Mouse (Mus musculus) stomach, postnatal 0 days (tissue): ENCODE measurements around the gene Haus2. TPM values are rescaled to one million over a fixed set of nuclear protein-coding genes. Genes with fewer than 3 reads are reported as not detected.
A peak's percentile ranks its signal among the peaks of the same experiment; 100 is the strongest.

Experiments
- ATAC-seq: fragments of 200-750 bp; cut with Nextera tagmentation; 2 replicates; pipeline ENCODE4 v1.8.0; 2017; ENCODE audit not compliant: low FRiP score, low TSS enrichment
- DNase-seq: peaks from one replicate; pipeline ENCODE4 v3.0.0-alpha.2; 2016; ENCODE audit warnings: low spot score
- H3K27ac ChIP-seq: fragments of 300-500 bp; sonication (generic); replicated peaks from 2 replicates; pipeline ENCODE4 v1.5.1; 2014; ENCODE audit warnings: mild to moderate bottlenecking, control low read depth
- H3K27me3 ChIP-seq: fragments of 300-500 bp; sonication (generic); 2 replicates; pipeline ENCODE4 v1.6.1; 2014; ENCODE audit warnings: low read length; ENCODE audit not compliant: control insufficient read depth, insufficient read depth
- H3K36me3 ChIP-seq: fragments of 300-500 bp; sonication (generic); 2 replicates; pipeline ENCODE4 v1.6.1; 2014; ENCODE audit warnings: low read length, mixed read lengths; ENCODE audit not compliant: control insufficient read depth, insufficient read depth
- H3K4me1 ChIP-seq: fragments of 300-500 bp; sonication (generic); replicated peaks from 2 replicates; pipeline ENCODE4 v1.6.1; 2014; ENCODE audit warnings: antibody characterized with exemption; ENCODE audit not compliant: control insufficient read depth, insufficient read depth
- H3K4me2 ChIP-seq: fragments of 300-500 bp; sonication (generic); replicated peaks from 2 replicates; pipeline ENCODE4 v1.6.1; 2014; ENCODE audit warnings: low read depth, mild to moderate bottlenecking, control low read depth, moderate library complexity
- H3K4me3 ChIP-seq: fragments of 300-500 bp; sonication (generic); 2 replicates; pipeline ENCODE4 v1.5.1; 2014; ENCODE audit warnings: low read depth, low read length, control low read depth
- H3K9ac ChIP-seq: fragments of 300-500 bp; sonication (generic); 2 replicates; pipeline ENCODE4 v1.6.1; 2014; ENCODE audit warnings: mild to moderate bottlenecking, low read length, control low read depth, mixed read lengths
- H3K9me3 ChIP-seq: fragments of 300-500 bp; sonication (generic); 2 replicates; pipeline ENCODE4 v1.6.1; 2016; ENCODE audit warnings: low read length; ENCODE audit not compliant: control insufficient read depth
- CTCF ChIP-seq: IDR thresholded peaks from 2 replicates; pipeline ENCODE4 v1.5.1; 2016; ENCODE audit warnings: antibody characterized with exemption, low read depth, mild to moderate bottlenecking, moderate library complexity
- EP300 ChIP-seq: optimal IDR thresholded peaks from 2 replicates; pipeline ENCODE3; 2016; ENCODE audit warnings: antibody characterized with exemption
- WGBS: fragments of 180-500 bp; shearing (Covaris S2); extraction: QIAGEN DNeasy Blood & Tissue Kit; methylation state at CpG from one replicate; pipeline ENCODE4 v1.1.7; 2014; 5-methylcytosine and 5-hydroxymethylcytosine counted together
- polyA plus RNA-seq: library from polyadenylated mRNA; unstranded; fragments of >200 nt; fragmentation: Nextera tagmentation; extraction: Ambion mirVana; gene quantifications from 2 replicates; pipeline ENCODE4 v1.2.1, GENCODE M21; 2015

The Haus2 gene
- polyA plus RNA-seq, 1 experiment from 2014 or later, result 14.0 TPM

DNA sequence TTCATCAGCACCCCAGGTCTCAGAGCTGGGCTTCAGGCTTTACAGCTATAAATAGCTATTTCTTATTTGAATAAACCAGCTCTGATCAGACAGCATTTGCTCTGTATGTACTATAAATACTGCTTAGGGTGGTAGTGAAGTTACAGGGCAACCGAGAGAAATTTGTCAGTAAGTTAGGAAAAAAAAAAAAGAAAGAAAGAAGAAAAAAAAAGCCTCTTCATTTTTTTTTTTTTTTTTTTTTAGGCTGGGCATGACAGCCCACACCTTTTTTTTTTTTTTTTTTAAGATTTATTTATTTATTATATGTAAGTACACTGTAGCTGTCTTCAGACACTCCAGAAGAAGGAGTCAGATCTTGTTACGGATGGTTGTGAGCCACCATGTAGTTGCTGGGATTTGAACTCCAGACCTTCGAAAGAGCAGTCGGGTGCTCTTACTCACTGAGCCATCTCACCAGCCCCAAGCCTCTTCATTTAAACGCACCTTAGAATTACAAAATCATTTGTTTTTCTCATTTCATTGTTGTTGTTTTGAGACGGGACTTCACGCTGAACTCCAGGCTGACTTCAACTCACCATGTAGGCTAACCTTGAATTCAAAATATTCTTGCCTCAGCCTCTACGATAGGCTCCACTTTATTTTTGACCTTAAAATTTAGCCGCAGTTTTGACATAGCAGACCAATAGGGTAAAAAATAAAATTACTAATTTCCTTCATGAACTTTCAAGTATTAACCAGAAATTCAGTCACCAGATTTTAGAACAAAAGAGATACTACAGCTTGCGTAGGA lies 19.1 kb downstream of the Haus2 start:
- WGBS, result 27% methylated on average over 10 of the region's 10 CpGs
- no peak for TF ChIP-seq CTCF
- TF ChIP-seq EP300, result no peak
- Histone ChIP-seq H3K9ac (no peak overlapping the region), H3K9me3 (no peaks in the 10 kb centered on the region), H3K27me3 (no peaks in the 10 kb centered on the region), H3K4me3 (peak overlapping the region; percentile 56), H3K27ac (no peak overlapping the region), H3K36me3 (no peaks in the 10 kb centered on the region), H3K4me1 (no peaks in the 10 kb centered on the region), H3K4me2 (peak overlapping the region; percentile 66)
- DNase-seq (no peak), ATAC-seq (no peak)

DNA sequence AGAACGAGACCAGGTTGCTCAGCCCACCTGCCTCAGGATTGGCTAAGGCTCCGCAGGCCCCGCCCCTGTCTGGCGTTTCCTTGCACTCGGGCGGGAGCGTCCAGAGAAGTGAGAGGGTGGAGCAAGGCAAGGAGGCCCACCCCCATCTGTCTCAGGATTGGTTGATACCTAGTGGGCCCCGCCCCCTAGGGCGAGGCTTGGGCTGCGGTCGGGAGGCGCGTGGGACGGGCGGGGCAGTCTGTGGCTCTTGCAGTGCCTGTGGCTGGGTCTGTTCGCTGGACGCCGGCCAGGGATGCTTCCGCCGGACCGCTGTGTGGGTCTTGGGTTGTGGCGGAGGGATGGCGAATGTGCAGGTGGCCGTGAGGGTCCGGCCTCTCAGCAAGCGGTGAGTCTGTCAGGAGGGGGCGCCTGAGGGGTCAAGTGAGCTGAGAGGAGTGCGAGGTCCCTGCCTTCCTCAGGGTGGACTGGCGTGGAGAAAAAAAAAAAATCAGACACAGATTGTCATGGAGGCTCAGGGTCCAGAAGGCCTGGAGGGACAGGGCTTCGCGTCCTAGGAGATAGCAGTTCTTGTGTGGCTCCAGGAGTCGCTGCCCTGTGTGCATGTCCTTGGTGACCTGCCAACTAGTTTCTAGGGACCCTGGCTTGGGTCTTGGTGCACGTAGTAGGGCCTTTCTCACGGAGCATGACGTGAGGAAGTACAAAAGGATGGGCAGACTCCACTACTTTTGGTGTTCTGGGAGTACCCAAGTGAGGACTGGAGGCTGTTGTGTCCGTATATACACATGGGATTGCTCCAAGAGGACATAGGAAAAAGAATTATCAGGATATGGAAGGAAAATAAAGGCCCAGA lies 19.9 kb downstream of the Haus2 start, which contains the start of gene Stard9:
TSS of gene Stard9 (plus strand) at position 236 of the 850 bp plus-strand sequence.
- no peaks in the 10 kb centered on the region for H3K4me1 ChIP-seq
- H3K4me2 ChIP-seq, result peak within 1 kb of the TSS; percentile 66
- no peaks in the 10 kb centered on the region for H3K36me3 ChIP-seq
- TF ChIP-seq EP300, result no peak
- peak; percentile 30; the same call in 1 of the 2 replicates for TF ChIP-seq CTCF
- peak within 1 kb of the TSS; percentile 56 for H3K4me3 ChIP-seq
- under 1% methylated on average over 34 of the region's 36 CpGs for WGBS
- no peaks in the 10 kb centered on the region for H3K27me3 ChIP-seq
- H3K9ac ChIP-seq, result peak within 1 kb of the TSS; percentile 63
- no peaks in the 10 kb centered on the region for H3K9me3 ChIP-seq
- H3K27ac ChIP-seq, result 0 out of 2 replicates have a peak within 1 kb of the TSS, but pooled peaks have one; percentile 45
- DNase-seq (peak; percentile 99), ATAC-seq (peak; percentile 100)

DNA sequence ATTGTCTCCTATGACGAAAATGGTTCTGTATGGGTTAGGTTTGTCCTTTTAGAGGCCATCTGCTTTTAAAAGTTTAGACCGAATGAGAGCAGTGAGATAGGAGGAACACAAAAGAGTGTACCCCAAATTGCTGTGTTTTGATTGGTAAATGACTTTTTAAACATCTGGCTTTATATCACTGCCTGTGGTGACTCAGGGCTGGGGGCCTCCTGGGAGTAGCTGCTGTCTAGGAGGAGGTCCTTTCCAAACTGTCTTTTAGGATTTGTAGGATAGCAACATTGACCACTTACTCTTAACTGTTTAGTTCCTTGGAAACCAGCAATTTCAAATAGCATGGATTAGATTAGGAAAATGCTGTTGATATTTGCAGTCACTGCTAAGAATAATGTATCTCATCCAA lies 21.1 kb downstream of the Haus2 start:
- ATAC-seq, result no peak
- TF ChIP-seq CTCF, result no peak
- TF ChIP-seq EP300, result no peak
- WGBS, result 50% methylated on average over 2 of the region's 2 CpGs
- Histone ChIP-seq H3K4me3 (peak overlapping the region; percentile 56; the same call in 1 of the 2 replicates), H3K9me3 (no peaks in the 10 kb centered on the region), H3K4me1 (no peaks in the 10 kb centered on the region), H3K9ac (no peak overlapping the region), H3K27me3 (no peaks in the 10 kb centered on the region), H3K27ac (no peak overlapping the region), H3K36me3 (0 out of 2 replicates have a peak, but pooled peaks cover 5% of the 10 kb centered on the region), H3K4me2 (peak overlapping the region; percentile 66)
- no peak for DNase-seq

DNA sequence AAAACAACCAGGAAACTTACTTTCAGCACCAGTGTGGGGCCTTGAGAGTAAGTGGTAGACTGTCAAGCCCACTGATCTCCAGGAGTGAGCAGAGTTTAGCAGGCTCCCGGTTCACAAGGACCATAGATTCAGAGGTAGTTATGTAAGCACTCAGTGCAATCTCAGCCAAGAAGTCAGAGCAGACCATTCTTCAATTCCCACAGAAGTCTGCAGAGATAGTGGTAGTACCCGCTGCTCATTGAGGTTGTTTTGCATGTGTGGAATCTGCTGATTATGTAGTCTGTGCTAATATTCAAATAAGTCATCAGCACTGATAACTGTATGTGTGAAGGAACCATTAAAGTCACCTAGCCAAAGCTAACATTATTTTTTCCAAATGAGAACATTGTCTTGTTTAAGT lies 21.5 kb downstream of the Haus2 start:
- DNase-seq, result no peak
- no peaks in the 10 kb centered on the region for H3K27me3 ChIP-seq

DNA sequence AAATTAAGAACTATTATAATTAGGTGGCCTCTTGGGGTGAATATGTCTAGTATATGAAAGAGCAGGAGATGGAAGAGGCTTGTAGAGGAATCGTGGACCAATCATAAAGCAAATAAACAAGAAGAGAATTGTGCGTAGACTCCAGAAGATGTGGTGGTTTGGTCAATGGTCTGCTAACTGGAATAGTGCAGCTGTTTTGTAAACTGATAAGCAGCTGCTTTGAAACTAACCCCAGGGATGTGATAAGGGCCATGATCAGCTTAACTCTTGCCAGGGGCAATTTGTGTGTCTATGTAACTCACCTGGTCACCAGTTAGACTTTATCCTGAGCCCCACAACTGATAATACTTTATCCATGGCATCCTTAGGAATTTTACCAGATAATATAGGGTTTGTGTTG lies 22.3 kb downstream of the Haus2 start:
- Histone ChIP-seq H3K4me1 (no peaks in the 10 kb centered on the region), H3K27ac (no peak overlapping the region), H3K27me3 (no peaks in the 10 kb centered on the region), H3K4me3 (no peak overlapping the region), H3K9ac (no peak overlapping the region), H3K9me3 (no peaks in the 10 kb centered on the region), H3K36me3 (0 out of 2 replicates have a peak, but pooled peaks cover 5% of the 10 kb centered on the region), H3K4me2 (no peak overlapping the region)
- no peak for TF ChIP-seq EP300
- no peak for TF ChIP-seq CTCF
- no peak for ATAC-seq
- WGBS, result 70% methylated on average over 2 of the region's 2 CpGs
- no peak for DNase-seq

More for the DNA sequence above, 21.5 kb downstream of the Haus2 start:
- H3K4me1 ChIP-seq, result no peaks in the 10 kb centered on the region
- no peak for TF ChIP-seq CTCF
- no peak for TF ChIP-seq EP300
- 0 out of 2 replicates have a peak, but pooled peaks cover 5% of the 10 kb centered on the region for H3K36me3 ChIP-seq
- H3K9me3 ChIP-seq, result no peaks in the 10 kb centered on the region
- no peak overlapping the region for H3K4me3 ChIP-seq
- H3K27ac ChIP-seq, result no peak overlapping the region
- no peak overlapping the region for H3K9ac ChIP-seq
- peak overlapping the region; percentile 66 for H3K4me2 ChIP-seq
- WGBS, result 52% methylated on average over 2 of the region's 2 CpGs
- no peak for ATAC-seq
